Mouse (Mus musculus): ENCODE measurements around the gene Tsc1.

DNA sequence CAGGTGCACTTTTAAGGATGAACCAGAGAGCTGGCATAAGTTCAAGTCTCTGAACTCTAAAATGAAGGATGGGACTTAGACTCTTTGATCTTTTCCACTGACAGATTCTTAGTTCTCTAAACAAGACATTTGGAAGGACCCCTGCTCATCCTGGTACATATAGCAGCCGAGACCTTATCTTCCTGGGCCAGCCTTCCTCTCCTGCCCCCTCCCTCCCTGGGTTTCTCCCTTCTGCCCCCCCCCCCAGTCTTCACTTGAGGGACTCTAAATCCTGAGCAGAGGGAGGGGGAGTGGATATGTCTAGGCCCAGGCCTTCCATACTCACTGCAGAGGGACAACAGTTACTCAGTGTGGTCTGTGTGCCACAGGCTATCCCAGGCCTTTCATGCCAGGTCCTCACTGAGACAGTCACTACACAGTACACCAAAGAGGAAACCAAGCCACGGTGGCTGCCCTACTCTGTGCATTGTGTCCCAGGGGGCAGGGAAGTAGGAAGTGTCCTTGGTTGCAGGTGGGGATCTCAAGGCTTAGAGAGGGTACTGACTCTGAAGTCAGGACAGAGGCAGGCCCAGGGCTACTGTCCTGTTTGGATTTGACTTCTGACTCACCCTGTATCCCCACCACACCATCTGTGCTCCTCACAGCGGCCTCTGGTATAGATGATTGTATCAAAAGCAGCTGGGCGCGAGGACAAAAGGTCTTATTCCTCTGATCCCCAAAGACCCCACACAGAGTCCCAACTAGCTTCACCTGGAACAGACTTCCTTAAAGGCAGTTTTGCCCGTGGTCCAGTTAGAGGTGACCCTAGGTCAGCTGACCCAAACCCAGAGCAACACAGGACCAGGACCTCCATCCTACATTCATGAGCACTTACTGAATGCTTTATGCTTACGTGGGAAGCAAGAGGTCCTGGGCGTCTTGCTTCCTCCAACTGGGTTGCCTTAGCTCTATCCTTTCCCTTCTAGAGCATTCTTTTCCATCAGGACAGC, 23.2 kb upstream of the Tsc1 start:
- TF ChIP-seq CTCF (conservative IDR thresholded peaks at IDR 0.05; ENCODE audit: low read length): no peak
- no peak for TF ChIP-seq POU5F1 (IDR thresholded peaks at IDR 0.05; ENCODE audit: borderline replicate concordance, low read length)

Data from E14TG2a.4 (cell line).